Mouse (Mus musculus): ENCODE data around the gene Egln1.

Egln1 gene

GRCm38 (mm10) chr8:124897386-124898250, 51.5 kb downstream of the Egln1 start, which contains the start of the genes Exoc8 and Sprtn:
Gene Exoc8, minus strand, starts transcription at chr8:124897705.
Gene Sprtn, plus strand, starts transcription at chr8:124897886.
- DNase-seq = peak; percentile 99

- DNase-seq = peak; percentile 88 to 89
Measured at GRCm38 (mm10) chr8:124896632-124897385, 52.3 kb downstream of the Egln1 start.

GRCm38 (mm10) chr8:124896010-124896631, 53.0 kb downstream of the Egln1 start:
- DNase-seq = no peak

GRCm38 (mm10) chr8:124892596-124892995, 56.5 kb downstream of the Egln1 start:
- DNase-seq = no peak

- DNase-seq = peak in 1 of 2 experiments; percentile 28
Measured at GRCm38 (mm10) chr8:124888385-124888784, 60.7 kb downstream of the Egln1 start.

DNA sequence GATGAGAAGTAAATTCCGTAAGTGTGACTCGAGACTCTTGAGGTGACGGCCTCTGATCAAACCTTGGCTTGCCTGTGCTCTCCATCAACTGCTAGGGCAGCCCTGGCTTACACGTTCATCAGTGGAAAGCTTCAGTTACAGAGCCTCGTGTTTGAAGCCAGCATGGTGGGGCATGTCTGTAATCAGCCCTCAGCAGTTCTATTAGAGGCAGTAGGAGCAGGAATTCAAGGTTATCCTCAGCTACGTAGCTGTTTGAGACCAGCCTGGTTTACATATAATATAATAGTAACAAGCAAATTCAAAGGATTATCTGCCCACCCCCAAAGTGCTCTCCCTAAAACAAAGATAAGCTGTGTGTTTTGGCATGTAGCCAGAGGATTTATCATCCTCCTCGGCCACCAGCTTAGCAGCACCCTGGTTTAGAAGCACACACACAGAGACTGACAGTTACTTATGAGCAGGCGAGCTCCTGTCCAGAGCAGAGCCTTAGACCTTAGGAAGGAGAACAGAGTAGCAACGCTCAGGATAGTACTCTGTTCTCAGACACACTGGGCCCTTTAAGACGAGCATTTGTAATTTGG, 70.1 kb downstream of the Egln1 start:
- no peak for DNase-seq

DNA sequence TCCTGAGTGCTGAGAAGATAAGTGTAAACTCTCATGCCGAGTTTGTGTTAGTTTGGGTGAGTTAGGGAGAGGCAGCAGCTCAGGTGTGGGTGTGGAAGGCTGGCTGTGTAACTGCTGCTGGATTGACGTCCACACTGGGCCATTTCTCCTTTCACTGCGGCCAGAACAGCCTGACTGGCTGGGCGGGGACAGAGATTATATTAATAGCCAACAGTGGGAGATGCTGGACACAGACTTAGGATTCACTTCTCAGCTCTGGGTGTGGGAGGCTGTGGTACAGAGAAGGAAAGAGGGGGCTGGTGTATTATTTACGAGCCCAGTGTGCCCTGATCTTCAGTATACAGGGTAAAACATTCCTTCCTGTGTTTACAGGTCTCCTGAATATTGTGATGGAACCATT, 71.0 kb downstream of the Egln1 start:
- no peak for DNase-seq

GRCm38 (mm10) chr8:124872690-124873089, 76.4 kb downstream of the Egln1 start:
- no peak for DNase-seq

DNA sequence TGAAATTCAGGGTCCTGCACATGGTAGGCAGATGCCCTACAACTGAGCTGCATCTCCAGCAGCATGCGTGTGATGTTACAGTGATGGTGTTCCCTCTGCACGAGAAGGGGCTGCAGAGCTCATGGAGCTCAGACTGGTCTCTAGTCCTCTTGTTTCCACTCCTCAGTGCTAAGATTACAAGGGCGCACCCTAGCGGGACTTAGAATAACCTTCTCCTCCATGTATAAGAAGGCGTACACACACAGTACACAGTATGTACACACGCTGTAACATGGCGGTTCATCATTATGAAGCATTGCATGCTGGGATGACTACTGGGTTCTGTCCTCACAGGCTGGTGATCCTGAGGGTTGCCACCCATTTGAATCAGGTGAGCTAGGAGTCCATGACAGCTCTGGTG, 77.0 kb downstream of the Egln1 start:
- DNase-seq = no peak

- DNase-seq = no peak
Measured at GRCm38 (mm10) chr8:124871474-124871873, 77.7 kb downstream of the Egln1 start.

DNA sequence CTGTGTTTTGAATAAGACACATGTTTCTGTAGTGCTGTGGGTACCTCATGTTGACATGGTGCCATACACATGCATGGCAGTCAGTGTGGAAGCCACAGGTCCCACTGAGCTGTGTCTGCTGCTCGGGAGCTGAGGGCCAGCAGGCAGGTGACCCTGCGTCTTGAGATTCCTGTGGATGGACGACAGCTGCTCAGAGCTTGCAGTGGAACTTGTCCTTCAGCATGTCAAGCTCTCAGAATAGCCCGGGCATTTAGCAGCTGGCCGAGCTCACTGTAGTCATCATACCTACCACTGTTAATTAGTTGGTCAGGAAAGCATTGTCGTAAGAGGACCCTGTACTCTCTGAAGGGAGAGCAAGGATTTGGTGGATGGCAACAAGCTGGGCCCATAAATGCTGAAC, 79.4 kb downstream of the Egln1 start:
- no peak for DNase-seq

- no peak for DNase-seq
Measured at GRCm38 (mm10) chr8:124867126-124867525, 82.0 kb downstream of the Egln1 start.

- no peak for DNase-seq
Measured at GRCm38 (mm10) chr8:124866669-124867068, 82.5 kb downstream of the Egln1 start.

DNA sequence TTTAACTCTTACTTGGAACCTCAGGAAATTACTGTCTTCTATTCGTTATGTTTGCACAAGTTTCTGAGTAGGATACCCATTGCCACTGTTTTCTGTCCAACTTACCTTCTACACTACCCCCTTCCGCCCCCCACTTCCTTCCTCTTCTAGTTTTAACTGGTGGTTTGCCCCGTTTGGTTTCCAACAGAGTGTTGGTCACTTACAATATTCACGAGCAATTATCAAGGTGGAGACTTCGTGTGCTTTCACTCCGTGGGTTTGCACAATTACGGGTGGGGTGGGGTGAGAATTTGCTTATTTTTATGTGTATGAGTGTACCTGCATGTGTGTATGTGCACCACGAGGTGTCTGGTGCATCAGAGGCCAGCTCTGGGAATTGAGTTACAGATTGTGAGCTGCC, 85.4 kb downstream of the Egln1 start:
- DNase-seq = no peak

- DNase-seq = no peak
Measured at GRCm38 (mm10) chr8:124863163-124863677, 85.9 kb downstream of the Egln1 start.

- DNase-seq = peak; percentile 97
Measured at GRCm38 (mm10) chr8:124862321-124863162, 86.6 kb downstream of the Egln1 start, which contains the start of the genes Gnpat and 2810004N23Rik. Gene Gnpat, plus strand, starts transcription at chr8:124863033. Gene 2810004N23Rik, minus strand, starts transcription at chr8:124863120.

DNA sequence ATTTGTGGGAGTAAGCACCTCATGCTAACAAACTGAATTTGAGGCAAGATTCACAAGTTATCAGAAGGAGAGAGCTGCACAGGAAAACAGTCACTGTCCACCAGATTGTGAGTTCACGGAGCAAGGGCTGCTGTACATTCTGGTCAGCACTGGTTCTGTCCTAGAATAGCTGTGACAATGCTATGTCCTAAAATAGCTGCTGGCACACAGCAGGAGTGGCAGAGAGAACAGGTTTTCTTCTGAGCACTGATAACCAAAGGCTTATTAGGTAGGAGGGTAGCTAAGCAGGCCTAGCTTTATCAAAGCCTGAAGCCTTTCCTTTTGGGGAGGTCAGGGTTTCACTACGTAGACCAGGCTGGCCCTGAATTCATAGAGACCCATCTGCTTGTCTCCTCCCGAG, 88.9 kb downstream of the Egln1 start:
- DNase-seq = no peak

- peak; percentile 24 to 46 for DNase-seq
Measured at GRCm38 (mm10) chr8:124859466-124859865, 89.7 kb downstream of the Egln1 start.
